Mouse (Mus musculus) megakaryocyte, embryonic 14.5 days (primary cell): ENCODE measurements around the gene Lima1.

Experiments
- FLI1 ChIP-seq: IDR thresholded peaks from 2 replicates; pipeline ENCODE4 v1.6.1; 2012; ENCODE audit warnings: low read length, inconsistent platforms, mixed read lengths
- GATA1 ChIP-seq: IDR thresholded peaks from 3 replicates; pipeline ENCODE4 v1.6.1; 2012; ENCODE audit warnings: mixed read lengths, low read length, inconsistent platforms, borderline replicate concordance

- TF ChIP-seq FLI1, result no peak
- TF ChIP-seq GATA1, result no peak
Observed at GRCm38 (mm10) chr15:99835191-99835590, 40.1 kb downstream of the Lima1 start.
